Mouse (Mus musculus): ENCODE measurements around the gene Sorbs1. TPM values are rescaled to one million over a fixed set of nuclear protein-coding genes. Genes with fewer than 3 reads are reported as not detected.

Gene Sorbs1
- total and polyA plus RNA-seq, 2 experiments from 2014 or later = 140 to 153 TPM

DNA sequence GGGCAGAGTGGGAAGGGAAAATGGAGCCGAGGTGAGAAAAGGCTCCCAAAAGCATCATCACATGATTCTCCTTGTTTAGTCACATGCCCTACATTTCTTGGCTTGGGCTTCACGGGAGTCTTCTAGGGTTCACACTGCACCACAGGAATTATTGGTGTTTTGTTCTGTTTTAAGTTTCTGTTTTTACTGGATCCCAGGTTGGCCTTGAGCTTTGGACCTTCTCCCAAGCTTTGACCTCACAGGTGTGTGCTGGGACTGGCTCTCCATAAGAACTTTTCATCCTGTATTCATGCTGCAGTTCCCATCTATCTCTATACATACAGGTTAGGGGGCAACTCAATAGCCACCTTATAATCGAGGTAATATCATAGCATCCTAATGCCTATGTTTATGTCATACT is 194.4 kb downstream of the Sorbs1 start:
- H3K9ac ChIP-seq (replicated peaks; ENCODE audit: low read depth, low read length) = no peak overlapping the region
- no peak overlapping the region for H3K4me2 ChIP-seq (ENCODE audit: low read depth, low read length)
- no peaks in the 10 kb centered on the region for H3K27me3 ChIP-seq (ENCODE audit: control insufficient read depth, insufficient read depth, low read length)
- DNase-seq (ENCODE audit: low spot score) (no peak), ATAC-seq (ENCODE audit: insufficient read depth, low read depth) (no peak)
- H3K9me3 ChIP-seq (replicated peaks; ENCODE audit: control insufficient read depth, low read length) = no peaks in the 10 kb centered on the region
- H3K36me3 ChIP-seq (replicated peaks; ENCODE audit: control insufficient read depth, insufficient read depth, low read length) = peaks cover 78% of the 10 kb centered on the region
- peaks cover 9% of the 10 kb centered on the region; the same call in 1 of the 2 replicates for H3K4me1 ChIP-seq (ENCODE audit: control insufficient read depth, insufficient read depth)
- H3K27ac ChIP-seq (ENCODE audit: low read depth) = no peak overlapping the region
- no peak overlapping the region for H3K4me3 ChIP-seq (ENCODE audit: low read depth, low read length)
- WGBS = 57% methylated on average over 3 of the region's 3 CpGs
- TF ChIP-seq EP300 (IDR thresholded peaks at IDR 0.05; ENCODE audit: low read depth) = no peak
- no peak for TF ChIP-seq CTCF (IDR thresholded peaks at IDR 0.05; ENCODE audit: low read depth)

DNA sequence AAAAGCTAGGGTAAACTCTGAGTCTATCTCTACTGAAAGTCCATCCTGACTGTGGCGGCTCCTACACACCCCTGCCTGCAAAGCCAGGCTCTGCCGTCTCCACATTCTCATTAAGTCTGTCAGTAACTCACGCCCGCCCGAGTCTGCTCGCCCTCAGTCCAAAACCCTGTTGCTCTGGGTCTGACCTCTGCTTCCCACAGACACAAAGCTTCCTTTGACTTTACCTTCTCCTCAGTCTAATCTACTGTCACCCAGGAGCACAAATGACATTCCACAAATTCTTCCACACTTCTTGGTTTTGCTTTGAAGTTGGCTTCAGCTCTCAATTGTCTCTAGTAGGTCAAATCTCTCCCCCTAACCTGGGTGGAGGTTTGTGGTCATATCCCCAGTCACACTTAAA is 195.1 kb downstream of the Sorbs1 start:
- H3K4me3 ChIP-seq (ENCODE audit: low read depth, low read length) = no peak overlapping the region
- no peak overlapping the region for H3K4me2 ChIP-seq (ENCODE audit: low read depth, low read length)
- H3K4me1 ChIP-seq (ENCODE audit: control insufficient read depth, insufficient read depth) = peaks cover 9% of the 10 kb centered on the region; the same call in 1 of the 2 replicates
- H3K9ac ChIP-seq (replicated peaks; ENCODE audit: low read depth, low read length) = no peak overlapping the region
- 33% methylated on average over 6 of the region's 6 CpGs for WGBS
- TF ChIP-seq CTCF (IDR thresholded peaks at IDR 0.05; ENCODE audit: low read depth) (no peak), EP300 (IDR thresholded peaks at IDR 0.05; ENCODE audit: low read depth) (no peak)
- no peaks in the 10 kb centered on the region for H3K9me3 ChIP-seq (replicated peaks; ENCODE audit: control insufficient read depth, low read length)
- DNase-seq (ENCODE audit: low spot score) = no peak
- H3K36me3 ChIP-seq (replicated peaks; ENCODE audit: control insufficient read depth, insufficient read depth, low read length) = peaks cover 78% of the 10 kb centered on the region
- ATAC-seq (ENCODE audit: insufficient read depth, low read depth) = no peak
- H3K27me3 ChIP-seq (ENCODE audit: control insufficient read depth, insufficient read depth, low read length) = no peaks in the 10 kb centered on the region
- H3K27ac ChIP-seq (ENCODE audit: low read depth) = no peak overlapping the region; the same call in 1 of the 2 replicates

DNA sequence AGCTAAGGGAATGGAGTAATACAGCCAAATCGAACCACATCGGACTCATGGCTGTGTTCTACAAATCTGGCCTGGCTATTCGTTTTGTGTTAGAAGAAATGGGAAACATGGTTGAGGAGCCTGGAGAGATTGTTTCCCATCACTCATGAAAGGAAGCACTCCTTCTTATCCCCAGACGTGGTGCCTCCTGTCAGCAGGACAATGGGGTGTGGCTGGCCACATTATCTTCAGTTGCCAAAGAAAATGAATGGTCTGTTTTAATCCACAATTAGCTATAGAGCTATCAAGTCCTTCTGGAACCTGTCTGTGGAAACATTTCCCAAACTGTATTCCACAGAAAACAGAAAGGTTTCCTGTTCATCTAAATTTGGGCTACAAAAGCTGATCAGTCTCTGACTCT is 196.6 kb downstream of the Sorbs1 start:
- peak; percentile 25 for DNase-seq (ENCODE audit: low spot score)
- H3K27me3 ChIP-seq (ENCODE audit: control insufficient read depth, insufficient read depth, low read length) = no peaks in the 10 kb centered on the region
- peaks cover 72% of the 10 kb centered on the region for H3K36me3 ChIP-seq (replicated peaks; ENCODE audit: control insufficient read depth, insufficient read depth, low read length)
- H3K9ac ChIP-seq (replicated peaks; ENCODE audit: low read depth, low read length) = no peak overlapping the region
- peaks cover 9% of the 10 kb centered on the region; the same call in 1 of the 2 replicates for H3K4me1 ChIP-seq (ENCODE audit: control insufficient read depth, insufficient read depth)
- TF ChIP-seq EP300 (IDR thresholded peaks at IDR 0.05; ENCODE audit: low read depth) = no peak
- no peak for TF ChIP-seq CTCF (IDR thresholded peaks at IDR 0.05; ENCODE audit: low read depth)
- no peaks in the 10 kb centered on the region for H3K9me3 ChIP-seq (replicated peaks; ENCODE audit: control insufficient read depth, low read length)
- H3K27ac ChIP-seq (ENCODE audit: low read depth) = no peak overlapping the region
- H3K4me3 ChIP-seq (ENCODE audit: low read depth, low read length) = no peak overlapping the region
- 55% methylated on average over 4 of the region's 4 CpGs for WGBS
- H3K4me2 ChIP-seq (ENCODE audit: low read depth, low read length) = no peak overlapping the region
- ATAC-seq (ENCODE audit: insufficient read depth, low read depth) = no peak

DNA sequence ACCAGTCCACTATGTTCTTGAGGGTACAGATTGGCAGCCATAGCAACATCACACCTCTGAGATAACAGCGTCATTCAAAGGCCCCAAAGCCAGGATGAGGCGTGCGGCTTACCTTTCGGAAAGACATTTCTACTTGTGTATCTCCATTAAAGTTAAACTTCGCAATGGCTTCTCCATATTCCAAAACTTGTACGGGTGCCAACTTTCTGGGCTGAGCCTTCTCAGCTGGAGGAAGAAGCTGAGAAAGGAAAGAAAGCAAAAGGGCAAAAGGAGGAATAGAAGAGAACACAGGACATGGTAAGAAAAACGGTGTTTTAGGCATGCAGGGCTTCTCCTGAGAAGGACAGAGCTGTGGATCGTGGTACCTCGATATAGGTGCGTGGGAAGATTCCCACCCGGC is 199.3 kb downstream of the Sorbs1 start:
- Histone ChIP-seq H3K4me2 (ENCODE audit: low read depth, low read length) (no peak overlapping the region), H3K27ac (ENCODE audit: low read depth) (no peak overlapping the region), H3K27me3 (ENCODE audit: control insufficient read depth, insufficient read depth, low read length) (no peaks in the 10 kb centered on the region), H3K4me3 (ENCODE audit: low read depth, low read length) (no peak overlapping the region), H3K36me3 (replicated peaks; ENCODE audit: control insufficient read depth, insufficient read depth, low read length) (peaks cover 78% of the 10 kb centered on the region), H3K4me1 (ENCODE audit: control insufficient read depth, insufficient read depth) (peaks cover 7% of the 10 kb centered on the region; the same call in 1 of the 2 replicates), H3K9me3 (replicated peaks; ENCODE audit: control insufficient read depth, low read length) (no peaks in the 10 kb centered on the region), H3K9ac (replicated peaks; ENCODE audit: low read depth, low read length) (no peak overlapping the region)
- TF ChIP-seq EP300 (IDR thresholded peaks at IDR 0.05; ENCODE audit: low read depth) (no peak), CTCF (IDR thresholded peaks at IDR 0.05; ENCODE audit: low read depth) (no peak)
- ATAC-seq (ENCODE audit: insufficient read depth, low read depth) (no peak), DNase-seq (ENCODE audit: low spot score) (no peak)
- WGBS = 83% methylated on average over 11 of the region's 11 CpGs

DNA sequence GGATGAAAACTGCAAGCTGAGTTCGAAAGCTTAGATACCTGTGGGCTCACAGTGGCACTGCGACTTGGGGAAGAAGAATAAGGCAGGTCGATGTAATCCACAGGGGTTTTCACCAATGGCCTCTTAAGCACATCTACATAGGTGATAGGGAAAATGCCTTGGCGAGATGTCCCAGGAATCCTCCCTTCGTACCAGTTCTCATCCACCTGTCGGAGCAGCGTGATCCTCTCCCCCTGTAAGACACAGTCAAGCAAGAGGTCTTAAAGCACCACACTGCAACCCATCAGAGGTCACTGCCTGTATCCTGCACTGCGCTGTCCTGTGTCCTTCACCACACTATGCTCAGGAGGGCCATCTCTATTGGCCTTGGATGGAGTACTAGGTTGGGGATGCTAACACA is 201.9 kb downstream of the Sorbs1 start:
- Histone ChIP-seq H3K4me2 (ENCODE audit: low read depth, low read length) (no peak overlapping the region), H3K27ac (ENCODE audit: low read depth) (no peak overlapping the region), H3K9me3 (replicated peaks; ENCODE audit: control insufficient read depth, low read length) (no peaks in the 10 kb centered on the region), H3K9ac (replicated peaks; ENCODE audit: low read depth, low read length) (no peak overlapping the region), H3K36me3 (replicated peaks; ENCODE audit: control insufficient read depth, insufficient read depth, low read length) (peaks cover 90% of the 10 kb centered on the region), H3K4me1 (ENCODE audit: control insufficient read depth, insufficient read depth) (0 out of 2 replicates have a peak, but pooled peaks cover 5% of the 10 kb centered on the region), H3K27me3 (ENCODE audit: control insufficient read depth, insufficient read depth, low read length) (no peaks in the 10 kb centered on the region), H3K4me3 (ENCODE audit: low read depth, low read length) (no peak overlapping the region)
- no peak for TF ChIP-seq EP300 (IDR thresholded peaks at IDR 0.05; ENCODE audit: low read depth)
- TF ChIP-seq CTCF (IDR thresholded peaks at IDR 0.05; ENCODE audit: low read depth) = no peak
- no peak for ATAC-seq (ENCODE audit: insufficient read depth, low read depth)
- no peak for DNase-seq (ENCODE audit: low spot score)
- 93% methylated on average over 8 of the region's 8 CpGs for WGBS
